In genomic region chr3:96105232-96105747, GRCm38 (mm10) we compare ENCODE assay signal across 8 mouse cellular contexts. TPM values are rescaled to one million over a fixed set of nuclear protein-coding genes. Genes with fewer than 3 reads are reported as not detected.
DNase-seq lines count a peak whose midpoint lies in the region; ATAC-seq and TF ChIP-seq lines count a peak whose summit lies in the region.

No protein-coding gene starts in this region.

- DNase-seq in lung, postnatal 4 days = no peak
- peak; percentile 21 for DNase-seq in c-Kit-negative CD71-positive TER-119-positive erythroid progenitor cells, embryonic 14.5 days (ENCODE audit: low read depth, low spot score)
- no peak for DNase-seq in liver, postnatal 0 days
- DNase-seq in left cerebral cortex, adult 18-20 months (ENCODE audit: low spot score in 2 of 2) = no peak
- no peak for DNase-seq in right cerebral cortex, postnatal 4 days

- WGBS in lung, embryonic 16.5 days = 7% methylated on average over 10 of the region's 10 CpGs
- WGBS in heart, embryonic 15.5 days = 4% methylated on average over 10 of the region's 10 CpGs
- WGBS in liver, postnatal 0 days (ENCODE audit: insufficient replicate concordance) = 7% methylated on average over 10 of the region's 10 CpGs
- WGBS in stomach, embryonic 14.5 days = 8% methylated on average over 10 of the region's 10 CpGs

- peak overlapping the region; percentile 95 for H3K27ac ChIP-seq in lung, embryonic 16.5 days (ENCODE audit: low read length)
- peak overlapping the region; percentile 95 for H3K27ac ChIP-seq in heart, embryonic 15.5 days
- H3K27ac ChIP-seq in liver, postnatal 0 days (ENCODE audit: low read depth) = peak overlapping the region; percentile 91
- H3K27ac ChIP-seq in stomach, embryonic 14.5 days (ENCODE audit: low read length) = peak overlapping the region; percentile 93; the same call in 1 of the 2 replicates

- H3K4me1 ChIP-seq in lung, embryonic 16.5 days (replicated peaks; ENCODE audit: control insufficient read depth, insufficient read depth, low read length) = peaks cover 25% of the 10 kb centered on the region
- H3K4me1 ChIP-seq in heart, embryonic 15.5 days (replicated peaks) = peaks cover 28% of the 10 kb centered on the region
- H3K4me1 ChIP-seq in liver, postnatal 0 days (ENCODE audit: insufficient read depth) = peaks cover 18% of the 10 kb centered on the region
- peaks cover 10% of the 10 kb centered on the region; the same call in 1 of the 2 replicates for H3K4me1 ChIP-seq in stomach, embryonic 14.5 days (ENCODE audit: control insufficient read depth, insufficient read depth, low read length)

- peak overlapping the region; percentile 88 for H3K4me2 ChIP-seq in lung, embryonic 16.5 days (ENCODE audit: low read depth, low read length)
- H3K4me2 ChIP-seq in heart, embryonic 15.5 days = peak overlapping the region; percentile 76
- peak overlapping the region; percentile 92 for H3K4me2 ChIP-seq in liver, postnatal 0 days (ENCODE audit: low read depth, low read length)
- H3K4me2 ChIP-seq in stomach, embryonic 14.5 days (replicated peaks; ENCODE audit: low read depth, low read length) = peak overlapping the region; percentile 57

- H3K9me3 ChIP-seq in lung, embryonic 16.5 days (ENCODE audit: control insufficient read depth, low read length) = no peaks in the 10 kb centered on the region
- H3K9me3 ChIP-seq in heart, embryonic 15.5 days (replicated peaks) = no peaks in the 10 kb centered on the region
- H3K9me3 ChIP-seq in liver, postnatal 0 days (ENCODE audit: low read length) = no peaks in the 10 kb centered on the region
- H3K9me3 ChIP-seq in stomach, embryonic 14.5 days (ENCODE audit: control insufficient read depth, low read depth, low read length) = no peaks in the 10 kb centered on the region

- no peaks in the 10 kb centered on the region for H3K27me3 ChIP-seq in lung, embryonic 16.5 days (ENCODE audit: control insufficient read depth, insufficient read depth, low read depth, low read length)
- H3K27me3 ChIP-seq in heart, embryonic 15.5 days = no peaks in the 10 kb centered on the region
- H3K27me3 ChIP-seq in liver, postnatal 0 days (ENCODE audit: insufficient read depth, low read length) = no peaks in the 10 kb centered on the region
- no peaks in the 10 kb centered on the region for H3K27me3 ChIP-seq in stomach, embryonic 14.5 days (ENCODE audit: control insufficient read depth, insufficient read depth, low read length)

- H3K9ac ChIP-seq in lung, embryonic 16.5 days (ENCODE audit: low read length) = peak overlapping the region; percentile 96
- H3K9ac ChIP-seq in heart, embryonic 15.5 days = peak overlapping the region; percentile 93
- H3K9ac ChIP-seq in liver, postnatal 0 days (replicated peaks) = peak overlapping the region; percentile 89
- H3K9ac ChIP-seq in stomach, embryonic 14.5 days (replicated peaks; ENCODE audit: low read depth, low read length) = peak overlapping the region; percentile 89

- H3K4me3 ChIP-seq in lung, embryonic 16.5 days (ENCODE audit: low read length) = peak overlapping the region; percentile 88
- peak overlapping the region; percentile 88 for H3K4me3 ChIP-seq in heart, embryonic 15.5 days
- H3K4me3 ChIP-seq in liver, postnatal 0 days (ENCODE audit: low read depth, low read length) = peak overlapping the region; percentile 89
- peak overlapping the region; percentile 87 for H3K4me3 ChIP-seq in stomach, embryonic 14.5 days (ENCODE audit: low read depth, low read length)

- TF ChIP-seq CTCF in liver, postnatal 0 days (IDR thresholded peaks at IDR 0.05; ENCODE audit: low read depth) = no peak

- ATAC-seq in lung, embryonic 16.5 days (ENCODE audit: low read depth) = peak; percentile 26; the same call in 1 of the 2 replicates
- ATAC-seq in heart, embryonic 15.5 days (replicated peaks; ENCODE audit: insufficient number of reproducible peaks, insufficient read depth, low FRiP score, low read depth) = no peak
- 0 out of 2 replicates have a peak, but pooled peaks have one; percentile 28 for ATAC-seq in liver, postnatal 0 days
- ATAC-seq in stomach, embryonic 14.5 days (ENCODE audit: insufficient number of reproducible peaks, insufficient read depth, low FRiP score, low read depth) = no peak

- no peak for TF ChIP-seq EP300 in liver, postnatal 0 days (IDR thresholded peaks at IDR 0.05; ENCODE audit: low read depth)

- 0 out of 2 replicates have a peak, but pooled peaks cover 4% of the 10 kb centered on the region for H3K36me3 ChIP-seq in lung, embryonic 16.5 days (ENCODE audit: control insufficient read depth, insufficient read depth, low read length)
- H3K36me3 ChIP-seq in heart, embryonic 15.5 days = no peaks in the 10 kb centered on the region
- H3K36me3 ChIP-seq in liver, postnatal 0 days (replicated peaks; ENCODE audit: insufficient read depth, low read length) = peaks cover 3% of the 10 kb centered on the region; the same call in 1 of the 2 replicates
- H3K36me3 ChIP-seq in stomach, embryonic 14.5 days (ENCODE audit: control insufficient read depth, insufficient read depth, low read length) = no peaks in the 10 kb centered on the region

RNA-seq across cellular contexts. Expression of gene Otud7b, which starts 1.0 kb away (rescaled TPM):
- polyA plus RNA-seq in lung, embryonic 16.5 days (2015; fragmentation: Nextera tagmentation; extraction: Ambion mirVana) = 18.8 and 22.9 TPM in 2 replicates
- 20.1 and 24.5 TPM in 2 replicates for polyA plus RNA-seq in heart, embryonic 15.5 days (2015; fragmentation: Nextera tagmentation; extraction: Ambion mirVana)
- 7.4 and 7.9 TPM in 2 replicates for polyA plus RNA-seq in liver, postnatal 0 days (2015; fragmentation: Nextera tagmentation; extraction: Ambion mirVana)
- polyA plus RNA-seq in stomach, embryonic 14.5 days (2014; fragmentation: Nextera tagmentation; extraction: Ambion mirVana) = 13.9 and 16.2 TPM in 2 replicates
- total RNA-seq in left cerebral cortex, adult 18-20 months (2021) = 10 to 100 TPM; 37.0 to 38.1 TPM

RNA-seq across cellular contexts. Expression of gene Vps45, which starts 47.0 kb away (rescaled TPM):
- polyA plus RNA-seq in lung, embryonic 16.5 days (2015; fragmentation: Nextera tagmentation; extraction: Ambion mirVana) = 39.6 and 39.8 TPM in 2 replicates
- 38.3 and 40.2 TPM in 2 replicates for polyA plus RNA-seq in heart, embryonic 15.5 days (2015; fragmentation: Nextera tagmentation; extraction: Ambion mirVana)
- 11.3 and 12.5 TPM in 2 replicates for polyA plus RNA-seq in liver, postnatal 0 days (2015; fragmentation: Nextera tagmentation; extraction: Ambion mirVana)
- 22.5 and 26.8 TPM in 2 replicates for polyA plus RNA-seq in stomach, embryonic 14.5 days (2014; fragmentation: Nextera tagmentation; extraction: Ambion mirVana)
- 10 to 100 TPM; 46.4 to 46.7 TPM for total RNA-seq in left cerebral cortex, adult 18-20 months (2021)

RNA-seq across cellular contexts. Expression of gene Mtmr11, which starts 56.5 kb away (rescaled TPM):
- polyA plus RNA-seq in lung, embryonic 16.5 days (2015; fragmentation: Nextera tagmentation; extraction: Ambion mirVana) = 13.0 and 14.0 TPM in 2 replicates
- 8.5 and 11.2 TPM in 2 replicates for polyA plus RNA-seq in heart, embryonic 15.5 days (2015; fragmentation: Nextera tagmentation; extraction: Ambion mirVana)
- polyA plus RNA-seq in liver, postnatal 0 days (2015; fragmentation: Nextera tagmentation; extraction: Ambion mirVana) = 2.7 and 3.0 TPM in 2 replicates
- polyA plus RNA-seq in stomach, embryonic 14.5 days (2014; fragmentation: Nextera tagmentation; extraction: Ambion mirVana) = 20.8 and 24.6 TPM in 2 replicates
- 1 to 10 TPM; 6.9 to 8.5 TPM for total RNA-seq in left cerebral cortex, adult 18-20 months (2021)

Comparison
In these comparisons a context has a peak if more than half of its experiments do, and no peak if none do; other contexts are left out.
1. ATAC-seq: peak in lung, embryonic 16.5 days (single experiment) and liver, postnatal 0 days (single experiment); none in heart, embryonic 15.5 days (single experiment) and stomach, embryonic 14.5 days (single experiment).
2. Peak in every context shown above with its lines, with median percentiles within 50 percentile points of each other: H3K27ac ChIP-seq, H3K4me2 ChIP-seq, H3K4me3 ChIP-seq and H3K9ac ChIP-seq.